Mouse (Mus musculus) hindbrain, embryonic 11.5 days (tissue): ENCODE results near the gene B3gnt8. TPM values are rescaled to one million over a fixed set of nuclear protein-coding genes. Genes with fewer than 3 reads are reported as not detected.

Source experiments
- ATAC-seq: fragments of 200-750 bp; cut with Nextera tagmentation; 2 replicates; pipeline ENCODE4 v1.8.0; 2017; ENCODE audit warnings: mild to moderate bottlenecking, moderate TSS enrichment, moderate library complexity; ENCODE audit not compliant: low FRiP score
- DNase-seq: peaks from one replicate; pipeline ENCODE4 v3.0.0-alpha.2; 2015; ENCODE audit warnings: low spot score
- H3K27ac ChIP-seq: fragments of 300-500 bp; sonication (generic); 2 replicates; pipeline ENCODE4 v1.5.1; 2014; ENCODE audit warnings: mild to moderate bottlenecking, low read depth, low read length
- H3K27me3 ChIP-seq: fragments of 300-500 bp; sonication (generic); 2 replicates; pipeline ENCODE4 v1.6.1; 2014; ENCODE audit warnings: mild to moderate bottlenecking, low read length, moderate library complexity, mixed read lengths; ENCODE audit not compliant: control insufficient read depth, insufficient read depth
- H3K36me3 ChIP-seq: fragments of 300-500 bp; sonication (generic); 2 replicates; pipeline ENCODE4 v1.6.1; 2014; ENCODE audit warnings: mild to moderate bottlenecking, low read length, moderate library complexity, mixed read lengths; ENCODE audit not compliant: control insufficient read depth, insufficient read depth
- H3K4me1 ChIP-seq: fragments of 300-500 bp; sonication (generic); replicated peaks from 2 replicates; pipeline ENCODE4 v1.6.1; 2014; ENCODE audit warnings: low read length, mixed read lengths; ENCODE audit not compliant: control insufficient read depth, insufficient read depth
- H3K4me2 ChIP-seq: fragments of 300-500 bp; sonication (generic); replicated peaks from 2 replicates; pipeline ENCODE4 v1.6.1; 2014; ENCODE audit warnings: mild to moderate bottlenecking, low read depth, low read length
- H3K4me3 ChIP-seq: fragments of 300-500 bp; sonication (generic); 2 replicates; pipeline ENCODE4 v1.5.1; 2014; ENCODE audit warnings: low read depth, low read length
- H3K9ac ChIP-seq: fragments of 300-500 bp; sonication (generic); 2 replicates; pipeline ENCODE4 v1.6.1; 2014; ENCODE audit warnings: low read depth, low read length
- H3K9me3 ChIP-seq: fragments of 300-500 bp; sonication (generic); 2 replicates; pipeline ENCODE4 v1.6.1; 2016; ENCODE audit warnings: low read length; ENCODE audit not compliant: control insufficient read depth
- WGBS: fragments of 180-500 bp; shearing (Covaris S2); extraction: QIAGEN DNeasy Blood & Tissue Kit; methylation state at CpG from one replicate; pipeline ENCODE4 v1.1.7; 2014; 5-methylcytosine and 5-hydroxymethylcytosine counted together
- polyA plus RNA-seq: library from polyadenylated mRNA; unstranded; fragments of >200 nt; fragmentation: Nextera tagmentation; extraction: Ambion mirVana; gene quantifications from 2 replicates; pipeline ENCODE4 v1.2.1, GENCODE M21; 2014

The B3gnt8 gene
- polyA plus RNA-seq, 1 experiment from 2014 or later = 0.91 TPM

GRCm38 (mm10) chr7:25625594-25626250 is 732 bp upstream of the B3gnt8 start:
- no peak overlapping the region for H3K27ac ChIP-seq
- no peak for ATAC-seq
- H3K9me3 ChIP-seq = no peaks in the 10 kb centered on the region
- no peak overlapping the region for H3K4me3 ChIP-seq
- no peak overlapping the region for H3K9ac ChIP-seq
- H3K4me1 ChIP-seq = peaks cover 3% of the 10 kb centered on the region; the same call in 1 of the 2 replicates
- peaks cover 7% of the 10 kb centered on the region; the same call in 1 of the 2 replicates for H3K27me3 ChIP-seq
- DNase-seq = peak; percentile 35
- WGBS = 78% methylated on average over 10 of the region's 10 CpGs
- H3K4me2 ChIP-seq = no peak overlapping the region
- H3K36me3 ChIP-seq = no peaks in the 10 kb centered on the region

GRCm38 (mm10) chr7:25627431-25628322 is 1.2 kb downstream of the B3gnt8 start:
- peak; percentile 45; the same call in 1 of the 2 replicates for ATAC-seq

GRCm38 (mm10) chr7:25628323-25628620 is 1.8 kb downstream of the B3gnt8 start:
- H3K4me2 ChIP-seq = no peak overlapping the region
- H3K9ac ChIP-seq = no peak overlapping the region
- no peaks in the 10 kb centered on the region for H3K9me3 ChIP-seq
- peaks cover 3% of the 10 kb centered on the region; the same call in 1 of the 2 replicates for H3K4me1 ChIP-seq
- no peak overlapping the region for H3K27ac ChIP-seq
- no peak overlapping the region for H3K4me3 ChIP-seq
- no peak for ATAC-seq
- WGBS = 66% methylated on average over 8 of the region's 8 CpGs
- H3K36me3 ChIP-seq = no peaks in the 10 kb centered on the region
- no peak for DNase-seq
- peaks cover 7% of the 10 kb centered on the region; the same call in 1 of the 2 replicates for H3K27me3 ChIP-seq

More at GRCm38 (mm10) chr7:25627431-25628322, 1.2 kb downstream of the B3gnt8 start:
- Histone ChIP-seq H3K4me1 (peaks cover 3% of the 10 kb centered on the region; the same call in 1 of the 2 replicates), H3K27ac (no peak overlapping the region; the same call in 1 of the 2 replicates), H3K9me3 (no peaks in the 10 kb centered on the region), H3K4me2 (peak overlapping the region; percentile 24), H3K27me3 (peaks cover 7% of the 10 kb centered on the region; the same call in 1 of the 2 replicates), H3K36me3 (no peaks in the 10 kb centered on the region), H3K4me3 (peak overlapping the region; percentile 2; the same call in 1 of the 2 replicates), H3K9ac (peak overlapping the region; percentile 42; the same call in 1 of the 2 replicates)
- WGBS = 20% methylated on average over 37 of the region's 38 CpGs
- DNase-seq = peak; percentile 45

GRCm38 (mm10) chr7:25632679-25633078 is 6.2 kb downstream of the B3gnt8 start:
- Histone ChIP-seq H3K4me2 (no peak overlapping the region), H3K9me3 (no peaks in the 10 kb centered on the region), H3K4me1 (no peaks in the 10 kb centered on the region; the same call in 1 of the 2 replicates), H3K36me3 (no peaks in the 10 kb centered on the region), H3K27ac (no peak overlapping the region), H3K9ac (no peak overlapping the region), H3K27me3 (peaks cover 4% of the 10 kb centered on the region; the same call in 1 of the 2 replicates), H3K4me3 (no peak overlapping the region)
- WGBS = 91% methylated on average over 5 of the region's 5 CpGs
- no peak for DNase-seq
- ATAC-seq = no peak

- WGBS = 66% methylated on average over 3 of the region's 3 CpGs
Measured at GRCm38 (mm10) chr7:25636373-25636772, 9.9 kb downstream of the B3gnt8 start.

GRCm38 (mm10) chr7:25637099-25637498 is 10.6 kb downstream of the B3gnt8 start:
- H3K4me1 ChIP-seq = no peaks in the 10 kb centered on the region
- no peak overlapping the region for H3K4me3 ChIP-seq
- no peaks in the 10 kb centered on the region for H3K9me3 ChIP-seq
- H3K9ac ChIP-seq = no peak overlapping the region
- DNase-seq = no peak
- no peaks in the 10 kb centered on the region for H3K36me3 ChIP-seq
- H3K27me3 ChIP-seq = no peaks in the 10 kb centered on the region
- no peak overlapping the region for H3K27ac ChIP-seq
- no peak overlapping the region for H3K4me2 ChIP-seq
- 89% methylated on average over 5 of the region's 5 CpGs for WGBS
- ATAC-seq = no peak

More at GRCm38 (mm10) chr7:25636373-25636772, 9.9 kb downstream of the B3gnt8 start:
- no peak overlapping the region for H3K9ac ChIP-seq
- ATAC-seq (no peak), DNase-seq (no peak)
- H3K4me2 ChIP-seq = no peak overlapping the region
- H3K4me1 ChIP-seq = no peaks in the 10 kb centered on the region
- H3K4me3 ChIP-seq = no peak overlapping the region
- H3K27ac ChIP-seq = no peak overlapping the region
- H3K9me3 ChIP-seq = no peaks in the 10 kb centered on the region
- H3K27me3 ChIP-seq = no peaks in the 10 kb centered on the region
- H3K36me3 ChIP-seq = no peaks in the 10 kb centered on the region

- no peaks in the 10 kb centered on the region for H3K27me3 ChIP-seq
- H3K4me1 ChIP-seq = no peaks in the 10 kb centered on the region
- WGBS = 93% methylated on average over 4 of the region's 4 CpGs
- H3K27ac ChIP-seq = no peak overlapping the region
- H3K4me2 ChIP-seq = no peak overlapping the region
- DNase-seq = no peak
- H3K9ac ChIP-seq = no peak overlapping the region
- H3K9me3 ChIP-seq = no peaks in the 10 kb centered on the region
- H3K4me3 ChIP-seq = no peak overlapping the region
- no peaks in the 10 kb centered on the region for H3K36me3 ChIP-seq
- ATAC-seq = no peak
Measured at GRCm38 (mm10) chr7:25639754-25640153, 13.3 kb downstream of the B3gnt8 start.

- ATAC-seq (no peak), DNase-seq (no peak)
- Histone ChIP-seq H3K9ac (no peak overlapping the region), H3K27ac (no peak overlapping the region), H3K4me1 (no peaks in the 10 kb centered on the region), H3K4me3 (no peak overlapping the region), H3K36me3 (no peaks in the 10 kb centered on the region), H3K4me2 (no peak overlapping the region), H3K27me3 (no peaks in the 10 kb centered on the region), H3K9me3 (no peaks in the 10 kb centered on the region)
- WGBS = 83% methylated on average over 10 of the region's 10 CpGs
Measured at GRCm38 (mm10) chr7:25644136-25644535, 17.7 kb downstream of the B3gnt8 start.
